Mouse (Mus musculus) small intestine, adult 2 months (tissue): ENCODE measurements around the gene Cir1.

ENCODE experiments used
- CTCF ChIP-seq: fragments of 200-500 bp; IDR thresholded peaks from 2 replicates; pipeline ENCODE4 v1.5.1; 2012; ENCODE audit warnings: low read depth, mild to moderate bottlenecking, control low read depth, inconsistent platforms, low read length, moderate library complexity, mixed read lengths; ENCODE audit not compliant: insufficient replicate concordance, insufficient read length; ENCODE audit errors: extremely low read depth
- POLR2A ChIP-seq: fragments of 200-500 bp; IDR thresholded peaks from 2 replicates; pipeline ENCODE4 v1.6.1; 2012; ENCODE audit warnings: low read depth, mild to moderate bottlenecking, control low read depth, inconsistent platforms, low read length, moderate library complexity

GRCm38 (mm10) chr2:73345204-73345603 lies 32.7 kb upstream of the Cir1 start:
- TF ChIP-seq CTCF (no peak), POLR2A (no peak)
